Mouse (Mus musculus): Measurements from ENCODE around the gene Fkbp4. TPM values are rescaled to one million over a fixed set of nuclear protein-coding genes. Genes with fewer than 3 reads are reported as not detected.

Fkbp4 gene
- polyA plus RNA-seq, 1 experiment from 2014 or later: 295 TPM

GRCm38 (mm10) chr6:128421036-128421435 lies 17.4 kb downstream of the Fkbp4 start:
- 0 out of 2 replicates have a peak, but pooled peaks cover under 1% of the 10 kb centered on the region for H3K36me3 ChIP-seq (ENCODE audit: control insufficient read depth, insufficient read depth, low read length)
- H3K9me3 ChIP-seq (ENCODE audit: control insufficient read depth, low read length): no peaks in the 10 kb centered on the region

GRCm38 (mm10) chr6:128418076-128418475 lies 20.4 kb downstream of the Fkbp4 start:
- no peak for ATAC-seq (ENCODE audit: low read depth)
- Histone ChIP-seq H3K4me1 (ENCODE audit: control insufficient read depth, insufficient read depth, low read length) (no peaks in the 10 kb centered on the region), H3K9me3 (ENCODE audit: control insufficient read depth, low read length) (no peaks in the 10 kb centered on the region), H3K4me3 (ENCODE audit: low read depth, low read length) (no peak overlapping the region), H3K4me2 (ENCODE audit: low read depth, low read length) (no peak overlapping the region), H3K27ac (replicated peaks; ENCODE audit: low read depth, low read length) (no peak overlapping the region), H3K9ac (ENCODE audit: low read depth, low read length) (no peak overlapping the region), H3K27me3 (replicated peaks; ENCODE audit: control insufficient read depth, insufficient read depth, low read length) (no peaks in the 10 kb centered on the region), H3K36me3 (ENCODE audit: control insufficient read depth, insufficient read depth, low read length) (peaks cover 13% of the 10 kb centered on the region)
- 95% methylated on average over 1 of the region's 1 CpGs for WGBS
- no peak for DNase-seq (ENCODE audit: low spot score)

More at GRCm38 (mm10) chr6:128421036-128421435, 17.4 kb downstream of the Fkbp4 start:
- Histone ChIP-seq H3K9ac (ENCODE audit: low read depth, low read length) (no peak overlapping the region), H3K4me1 (ENCODE audit: control insufficient read depth, insufficient read depth, low read length) (peaks cover 5% of the 10 kb centered on the region; the same call in 1 of the 2 replicates), H3K27ac (replicated peaks; ENCODE audit: low read depth, low read length) (no peak overlapping the region), H3K4me3 (ENCODE audit: low read depth, low read length) (no peak overlapping the region), H3K27me3 (replicated peaks; ENCODE audit: control insufficient read depth, insufficient read depth, low read length) (no peaks in the 10 kb centered on the region), H3K4me2 (ENCODE audit: low read depth, low read length) (no peak overlapping the region)
- DNase-seq (ENCODE audit: low spot score): no peak
- WGBS: 94% methylated on average over 2 of the region's 2 CpGs
- ATAC-seq (ENCODE audit: low read depth): no peak

GRCm38 (mm10) chr6:128416169-128416568 lies 22.3 kb downstream of the Fkbp4 start:
- ATAC-seq (ENCODE audit: low read depth) (no peak), DNase-seq (ENCODE audit: low spot score) (no peak)
- WGBS: 87% methylated on average over 5 of the region's 5 CpGs
- Histone ChIP-seq H3K4me2 (ENCODE audit: low read depth, low read length) (no peak overlapping the region), H3K4me1 (ENCODE audit: control insufficient read depth, insufficient read depth, low read length) (no peaks in the 10 kb centered on the region), H3K9me3 (ENCODE audit: control insufficient read depth, low read length) (no peaks in the 10 kb centered on the region), H3K36me3 (ENCODE audit: control insufficient read depth, insufficient read depth, low read length) (peaks cover 32% of the 10 kb centered on the region), H3K4me3 (ENCODE audit: low read depth, low read length) (no peak overlapping the region), H3K27ac (replicated peaks; ENCODE audit: low read depth, low read length) (no peak overlapping the region), H3K9ac (ENCODE audit: low read depth, low read length) (no peak overlapping the region), H3K27me3 (replicated peaks; ENCODE audit: control insufficient read depth, insufficient read depth, low read length) (no peaks in the 10 kb centered on the region)

- Histone ChIP-seq H3K4me3 (ENCODE audit: low read depth, low read length) (no peak overlapping the region), H3K27ac (replicated peaks; ENCODE audit: low read depth, low read length) (no peak overlapping the region), H3K36me3 (ENCODE audit: control insufficient read depth, insufficient read depth, low read length) (peaks cover 75% of the 10 kb centered on the region), H3K4me2 (ENCODE audit: low read depth, low read length) (no peak overlapping the region), H3K4me1 (ENCODE audit: control insufficient read depth, insufficient read depth, low read length) (no peaks in the 10 kb centered on the region), H3K9ac (ENCODE audit: low read depth, low read length) (no peak overlapping the region), H3K27me3 (replicated peaks; ENCODE audit: control insufficient read depth, insufficient read depth, low read length) (no peaks in the 10 kb centered on the region), H3K9me3 (ENCODE audit: control insufficient read depth, low read length) (no peaks in the 10 kb centered on the region)
- DNase-seq (ENCODE audit: low spot score): peak; percentile 48
- peak; percentile 26; the same call in 1 of the 2 replicates for ATAC-seq (ENCODE audit: low read depth)
- 15% methylated on average over 3 of the region's 3 CpGs for WGBS
These were observed 27.4 kb downstream of the Fkbp4 start for GRCm38 (mm10) chr6:128411115-128411514.

- 94% methylated on average over 13 of the region's 13 CpGs for WGBS
- H3K36me3 ChIP-seq (ENCODE audit: control insufficient read depth, insufficient read depth, low read length): peaks cover 72% of the 10 kb centered on the region
- no peak overlapping the region for H3K4me2 ChIP-seq (ENCODE audit: low read depth, low read length)
- no peak overlapping the region for H3K9ac ChIP-seq (ENCODE audit: low read depth, low read length)
- no peak for ATAC-seq (ENCODE audit: low read depth)
- no peak overlapping the region for H3K4me3 ChIP-seq (ENCODE audit: low read depth, low read length)
- no peaks in the 10 kb centered on the region for H3K9me3 ChIP-seq (ENCODE audit: control insufficient read depth, low read length)
- no peak for DNase-seq (ENCODE audit: low spot score)
- H3K27me3 ChIP-seq (replicated peaks; ENCODE audit: control insufficient read depth, insufficient read depth, low read length): no peaks in the 10 kb centered on the region
- no peak overlapping the region for H3K27ac ChIP-seq (replicated peaks; ENCODE audit: low read depth, low read length)
- no peaks in the 10 kb centered on the region for H3K4me1 ChIP-seq (ENCODE audit: control insufficient read depth, insufficient read depth, low read length)
These were observed 28.2 kb downstream of the Fkbp4 start for GRCm38 (mm10) chr6:128410305-128410704.

- Histone ChIP-seq H3K36me3 (ENCODE audit: control insufficient read depth, insufficient read depth, low read length) (peaks cover 67% of the 10 kb centered on the region), H3K4me2 (ENCODE audit: low read depth, low read length) (no peak overlapping the region), H3K9ac (ENCODE audit: low read depth, low read length) (no peak overlapping the region), H3K9me3 (ENCODE audit: control insufficient read depth, low read length) (no peaks in the 10 kb centered on the region), H3K4me3 (ENCODE audit: low read depth, low read length) (no peak overlapping the region), H3K4me1 (ENCODE audit: control insufficient read depth, insufficient read depth, low read length) (no peaks in the 10 kb centered on the region), H3K27me3 (replicated peaks; ENCODE audit: control insufficient read depth, insufficient read depth, low read length) (no peaks in the 10 kb centered on the region), H3K27ac (replicated peaks; ENCODE audit: low read depth, low read length) (no peak overlapping the region)
- WGBS: 83% methylated on average over 7 of the region's 7 CpGs
- no peak for ATAC-seq (ENCODE audit: low read depth)
- no peak for DNase-seq (ENCODE audit: low spot score)
These were observed 29.8 kb downstream of the Fkbp4 start for GRCm38 (mm10) chr6:128408544-128409125.

GRCm38 (mm10) chr6:128404708-128405107 lies 33.8 kb downstream of the Fkbp4 start:
- Histone ChIP-seq H3K4me2 (ENCODE audit: low read depth, low read length) (no peak overlapping the region), H3K27me3 (replicated peaks; ENCODE audit: control insufficient read depth, insufficient read depth, low read length) (no peaks in the 10 kb centered on the region), H3K4me3 (ENCODE audit: low read depth, low read length) (no peak overlapping the region), H3K27ac (replicated peaks; ENCODE audit: low read depth, low read length) (no peak overlapping the region), H3K9ac (ENCODE audit: low read depth, low read length) (0 out of 2 replicates have a peak overlapping the region, but pooled peaks have one; percentile 17), H3K9me3 (ENCODE audit: control insufficient read depth, low read length) (no peaks in the 10 kb centered on the region), H3K4me1 (ENCODE audit: control insufficient read depth, insufficient read depth, low read length) (peaks cover 7% of the 10 kb centered on the region; the same call in 1 of the 2 replicates), H3K36me3 (ENCODE audit: control insufficient read depth, insufficient read depth, low read length) (peaks cover 36% of the 10 kb centered on the region)
- 59% methylated on average over 5 of the region's 5 CpGs for WGBS
- ATAC-seq (ENCODE audit: low read depth) (no peak; the same call in 1 of the 2 replicates), DNase-seq (ENCODE audit: low spot score) (peak; percentile 27)

- peak overlapping the region; percentile 19 for H3K4me3 ChIP-seq (ENCODE audit: low read depth, low read length)
- peak overlapping the region; percentile 51 for H3K4me2 ChIP-seq (ENCODE audit: low read depth, low read length)
- no peaks in the 10 kb centered on the region for H3K36me3 ChIP-seq (ENCODE audit: control insufficient read depth, insufficient read depth, low read length)
- peak overlapping the region; percentile 55 for H3K9ac ChIP-seq (ENCODE audit: low read depth, low read length)
- ATAC-seq (ENCODE audit: low read depth) (peak; percentile 79), DNase-seq (ENCODE audit: low spot score) (peak; percentile 74)
- H3K27me3 ChIP-seq (replicated peaks; ENCODE audit: control insufficient read depth, insufficient read depth, low read length): no peaks in the 10 kb centered on the region
- 30% methylated on average over 18 of the region's 21 CpGs for WGBS
- peak overlapping the region; percentile 44; the same call in 1 of the 2 replicates for H3K27ac ChIP-seq (replicated peaks; ENCODE audit: low read depth, low read length)
- no peaks in the 10 kb centered on the region for H3K9me3 ChIP-seq (ENCODE audit: control insufficient read depth, low read length)
- H3K4me1 ChIP-seq (ENCODE audit: control insufficient read depth, insufficient read depth, low read length): peaks cover 10% of the 10 kb centered on the region; the same call in 1 of the 2 replicates
These were observed 38.9 kb downstream of the Fkbp4 start for GRCm38 (mm10) chr6:128399421-128400185.
